Mouse (Mus musculus) MEL (cell line): ENCODE measurements around the gene Wdr78. TPM values are rescaled to one million over a fixed set of nuclear protein-coding genes. Genes with fewer than 3 reads are reported as not detected.

Source experiments
- DNase-seq: peaks from one replicate; pipeline ENCODE4 v3.0.0; 2011; ENCODE audit warnings: low read depth, low spot score
- H3K27ac ChIP-seq: 2 replicates; pipeline ENCODE4 v1.5.1; 2012; ENCODE audit warnings: low read depth, mild to moderate bottlenecking, control low read depth, low read length, moderate library complexity; ENCODE audit not compliant: control insufficient read depth
- H3K27me3 ChIP-seq, 2 experiments: fragments of 150-350 bp in 1 of 2; sonication (generic) in 1 of 2; 2 replicates each; pipeline ENCODE4 v1.6.1; 2012; ENCODE audit warnings: low read length in 2 of 2, mild to moderate bottlenecking in 2 of 2, improper control_type of control experiment in 1 of 2, moderate library complexity in 1 of 2; ENCODE audit not compliant: insufficient read depth in 2 of 2, control insufficient read depth in 1 of 2
- H3K36me3 ChIP-seq, 2 experiments: 2 replicates each; pipeline ENCODE4 v1.6.1; 2012 to 2014; ENCODE audit warnings: low read length in 2 of 2, improper control_type of control experiment in 1 of 2, inconsistent platforms in 1 of 2, mild to moderate bottlenecking in 1 of 2; ENCODE audit not compliant: insufficient read depth in 2 of 2, control insufficient read depth in 1 of 2
- H3K4me1 ChIP-seq, 2 experiments: fragments of 150-350 bp in 1 of 2; sonication (generic) in 1 of 2; 2 replicates each; pipeline ENCODE4 v1.6.1; 2012; ENCODE audit warnings: low read length in 2 of 2, improper control_type of control experiment in 1 of 2, mild to moderate bottlenecking in 1 of 2; ENCODE audit not compliant: insufficient read depth in 2 of 2, control insufficient read depth in 1 of 2
- H3K4me3 ChIP-seq, 2 experiments: fragments of 150-350 bp in 1 of 2; sonication (generic) in 1 of 2; 2 replicates each; pipeline ENCODE4 v1.5.1; 2012; ENCODE audit warnings: low read depth in 2 of 2, low read length in 2 of 2, mild to moderate bottlenecking in 2 of 2, moderate library complexity in 2 of 2, control low read depth in 1 of 2, improper control_type of control experiment in 1 of 2; ENCODE audit not compliant: control insufficient read depth in 1 of 2, insufficient read depth in 1 of 2
- H3K79me2 ChIP-seq: 2 replicates; pipeline ENCODE4 v1.6.1; 2012; ENCODE audit warnings: mild to moderate bottlenecking, low read length, moderate library complexity; ENCODE audit not compliant: control insufficient read depth, poor library complexity, insufficient read depth
- H3K9ac ChIP-seq: 2 replicates; pipeline ENCODE4 v1.6.1; 2012; ENCODE audit warnings: low read depth, mild to moderate bottlenecking, control low read depth, low read length, moderate library complexity; ENCODE audit not compliant: control insufficient read depth, poor library complexity, severe bottlenecking
- H3K9me3 ChIP-seq: fragments of 150-350 bp; sonication (generic); replicated peaks from 2 replicates; pipeline ENCODE4 v1.6.1; 2012; ENCODE audit warnings: mild to moderate bottlenecking, low read length, improper control_type of control experiment, moderate library complexity; ENCODE audit not compliant: insufficient read depth
- BHLHE40 ChIP-seq: IDR thresholded peaks from 2 replicates; pipeline ENCODE4 v1.6.1; 2012; ENCODE audit warnings: low read depth, mild to moderate bottlenecking, inconsistent platforms, low read length, improper control_type of control experiment, borderline replicate concordance
- CTCF ChIP-seq, 3 experiments: IDR thresholded peaks in 2 of 3; conservative IDR thresholded peaks in 1 of 3; 2 replicates each; pipeline ENCODE4 v1.5.1; 2011 to 2012; ENCODE audit warnings: low read length in 3 of 3, low read depth in 2 of 3, mild to moderate bottlenecking in 2 of 3, improper control_type of control experiment in 1 of 3, inconsistent platforms in 1 of 3, mixed read lengths in 1 of 3, moderate library complexity in 1 of 3; ENCODE audit not compliant: control insufficient read depth in 1 of 3, insufficient read depth in 1 of 3, poor library complexity in 1 of 3, severe bottlenecking in 1 of 3
- E2F4 ChIP-seq: IDR thresholded peaks from 2 replicates; pipeline ENCODE4 v1.6.1; 2011; ENCODE audit warnings: low read depth, low read length, improper control_type of control experiment, borderline replicate concordance
- ELF1 ChIP-seq: IDR thresholded peaks from 2 replicates; pipeline ENCODE4 v1.6.1; 2014; ENCODE audit warnings: low read depth, mild to moderate bottlenecking, inconsistent platforms, low read length, improper control_type of control experiment, moderate library complexity
- EP300 ChIP-seq, 2 experiments: IDR thresholded peaks; 2 replicates each; pipeline ENCODE4 v1.6.1; 2011; ENCODE audit warnings: improper control_type of control experiment in 2 of 2, low read length in 2 of 2, low read depth in 1 of 2, mild to moderate bottlenecking in 1 of 2
- GABPA ChIP-seq: IDR thresholded peaks from 2 replicates; pipeline ENCODE4 v1.6.1; 2012; ENCODE audit warnings: low read depth, mild to moderate bottlenecking, inconsistent platforms, low read length, improper control_type of control experiment, moderate library complexity
- KAT2A ChIP-seq: conservative IDR thresholded peaks from 2 replicates; pipeline ENCODE4 v1.6.1; 2012; ENCODE audit warnings: low read depth, low read length, improper control_type of control experiment, inconsistent platforms
- MAZ ChIP-seq: IDR thresholded peaks from 2 replicates; pipeline ENCODE4 v1.6.1; 2012; ENCODE audit warnings: low read depth, mild to moderate bottlenecking, inconsistent platforms, low read length, improper control_type of control experiment
- MEF2A ChIP-seq: IDR thresholded peaks from 2 replicates; pipeline ENCODE4 v1.6.1; 2014; ENCODE audit warnings: low read depth, mild to moderate bottlenecking, inconsistent platforms, low read length, improper control_type of control experiment; ENCODE audit not compliant: poor library complexity, insufficient replicate concordance, severe bottlenecking; ENCODE audit errors: extremely low read depth
- MXI1 ChIP-seq: IDR thresholded peaks from 2 replicates; pipeline ENCODE4 v1.6.1; 2011; ENCODE audit warnings: mild to moderate bottlenecking, low read depth, low read length, improper control_type of control experiment
- MYC ChIP-seq: IDR thresholded peaks from 2 replicates; pipeline ENCODE4 v1.6.1; 2011; ENCODE audit warnings: low read depth, mild to moderate bottlenecking, low read length, improper control_type of control experiment, moderate library complexity
- NELFE ChIP-seq: IDR thresholded peaks from 2 replicates; pipeline ENCODE4 v1.6.1; 2011; ENCODE audit warnings: low read depth, low read length, improper control_type of control experiment
- POLR2A ChIP-seq, 2 experiments: IDR thresholded peaks; 2 replicates each; pipeline ENCODE4 v1.6.1; 2011 to 2012; ENCODE audit warnings: low read length in 2 of 2, mild to moderate bottlenecking in 2 of 2, control low read depth in 1 of 2, improper control_type of control experiment in 1 of 2, low read depth in 1 of 2, moderate library complexity in 1 of 2; ENCODE audit not compliant: control insufficient read depth in 1 of 2, insufficient read depth in 1 of 2, poor library complexity in 1 of 2
- POLR2AphosphoS2 ChIP-seq: IDR thresholded peaks from 2 replicates; pipeline ENCODE4 v1.6.1; 2011; ENCODE audit warnings: low read length, improper control_type of control experiment
- RCOR1 ChIP-seq: IDR thresholded peaks from 2 replicates; pipeline ENCODE4 v1.6.1; 2012; ENCODE audit warnings: low read depth, mild to moderate bottlenecking, inconsistent platforms, low read length, improper control_type of control experiment
- SIN3A ChIP-seq: IDR thresholded peaks from 2 replicates; pipeline ENCODE4 v1.6.1; 2012; ENCODE audit warnings: low read length, improper control_type of control experiment, inconsistent platforms
- SMC3 ChIP-seq: IDR thresholded peaks from 2 replicates; pipeline ENCODE4 v1.6.1; 2011; ENCODE audit warnings: low read depth, low read length, improper control_type of control experiment
- TBP ChIP-seq: IDR thresholded peaks from 2 replicates; pipeline ENCODE4 v1.8.0; 2011; ENCODE audit warnings: low read depth, low read length, improper control_type of control experiment
- ZC3H11A ChIP-seq: IDR thresholded peaks from 2 replicates; pipeline ENCODE4 v1.6.1; 2012; ENCODE audit warnings: low read depth, mild to moderate bottlenecking, inconsistent platforms, low read length, improper control_type of control experiment
- ZNF384 ChIP-seq: IDR thresholded peaks from 2 replicates; pipeline ENCODE4 v1.6.1; 2012; ENCODE audit warnings: low read depth, mild to moderate bottlenecking, inconsistent platforms, low read length, improper control_type of control experiment
- polyA plus RNA-seq, 2 experiments: library from polyadenylated mRNA; stranded (reverse) in 1 of 2; unstranded in 1 of 2; fragments of >175 nt in 1 of 2; fragments of >200 nt in 1 of 2; gene quantifications; 2 replicates each; pipeline versions ENCODE4 v1.2.1 to v1.2.4; 2012; ENCODE audit warnings: low replicate concordance in 2 of 2, low read depth in 1 of 2; ENCODE audit not compliant: insufficient read length in 2 of 2, insufficient read depth in 1 of 2, missing spikeins in 1 of 2
- total RNA-seq: library from RNA; depleted of rRNA; stranded (reverse); fragments of 300-350 nt; gene quantifications from 2 replicates; pipeline ENCODE4 v1.2.3, GENCODE M21; 2012

The Wdr78 gene
- total and polyA plus RNA-seq, 3 experiments: 0.77 to 1.2 TPM; not detected in 1

GRCm38 (mm10) chr4:103158781-103159180, 44.4 kb upstream of the Wdr78 start:
- no peaks in the 10 kb centered on the region for H3K79me2 ChIP-seq
- H3K4me3 ChIP-seq: no peak overlapping the region
- no peak overlapping the region for H3K9ac ChIP-seq
- H3K4me1 ChIP-seq: no peaks in the 10 kb centered on the region
- peaks cover 0 to 27% of the 10 kb centered on the region in 2 experiments; a peak in 2 of 4 replicates for H3K36me3 ChIP-seq
- H3K27me3 ChIP-seq: no peaks in the 10 kb centered on the region
- no peak for DNase-seq
- H3K27ac ChIP-seq: no peak overlapping the region
- no peaks in the 10 kb centered on the region for H3K9me3 ChIP-seq
- TF ChIP-seq KAT2A (no peak), MXI1 (no peak), CTCF (IDR thresholded peaks at IDR 0.05 in 2 of 3, conservative IDR thresholded peaks at IDR 0.05 in 1 of 3; ENCODE audit: control insufficient read depth in 1 of 3, insufficient read depth in 1 of 3, low read depth in 2 of 3, low read length in 3 of 3, poor library complexity in 1 of 3, severe bottlenecking in 1 of 3) (no peak), MAZ (no peak), ZNF384 (no peak), RCOR1 (no peak)
- TF ChIP-seq, all 39 proteins: peak for 0

GRCm38 (mm10) chr4:103151946-103152345, 37.6 kb upstream of the Wdr78 start:
- Histone ChIP-seq H3K79me2 (no peaks in the 10 kb centered on the region), H3K9me3 (no peaks in the 10 kb centered on the region), H3K27me3 (no peaks in the 10 kb centered on the region), H3K4me1 (no peaks in the 10 kb centered on the region), H3K36me3 (peaks cover 0 to 31% of the 10 kb centered on the region in 2 experiments; a peak in 2 of 4 replicates), H3K27ac (no peak overlapping the region), H3K9ac (no peak overlapping the region), H3K4me3 (no peak overlapping the region)
- no peak for TF ChIP-seq ZNF384
- no peak for TF ChIP-seq POLR2A (IDR thresholded peaks at IDR 0.05; ENCODE audit: control insufficient read depth in 1 of 2, insufficient read depth in 1 of 2, low read depth in 1 of 2, low read length in 2 of 2, poor library complexity in 1 of 2)
- no peak for TF ChIP-seq GABPA
- TF ChIP-seq MEF2A: no peak
- TF ChIP-seq ZC3H11A: no peak
- no peak for TF ChIP-seq SIN3A
- no peak for TF ChIP-seq E2F4
- no peak for TF ChIP-seq ELF1
- no peak for TF ChIP-seq EP300 (IDR thresholded peaks at IDR 0.05; ENCODE audit: low read depth in 1 of 2, low read length in 2 of 2)
- no peak for TF ChIP-seq TBP
- no peak for TF ChIP-seq POLR2AphosphoS2
- no peak for TF ChIP-seq SMC3
- no peak for TF ChIP-seq CTCF (IDR thresholded peaks at IDR 0.05 in 2 of 3, conservative IDR thresholded peaks at IDR 0.05 in 1 of 3; ENCODE audit: control insufficient read depth in 1 of 3, insufficient read depth in 1 of 3, low read depth in 2 of 3, low read length in 3 of 3, poor library complexity in 1 of 3, severe bottlenecking in 1 of 3)
- no peak for TF ChIP-seq MYC
- no peak for TF ChIP-seq BHLHE40
- no peak for TF ChIP-seq MXI1
- no peak for TF ChIP-seq NELFE
- no peak for DNase-seq
